Comparison of ENCODE assay signal across 25 mouse cellular contexts in genomic region chr5:113902983-113903382, GRCm38 (mm10). TPM values are rescaled to one million over a fixed set of nuclear protein-coding genes. Genes with fewer than 3 reads are reported as not detected.
A peak's percentile ranks its signal among the peaks of the same experiment; 100 is the strongest.
DNase-seq lines count a peak whose midpoint lies in the region; ATAC-seq and TF ChIP-seq lines count a peak whose summit lies in the region.
"Had no signal": no experiment of that assay in that cellular context is flagged by ENCODE, and none has a peak within 500 bp of the region (broad histone marks: within the 10 kb centered on the region; RNA-seq: fewer than 3 reads in every experiment).

No protein-coding gene starts in this region.

- peaks cover 23% of the 10 kb centered on the region for H3K4me1 ChIP-seq in forebrain, embryonic 11.5 days (replicated peaks; ENCODE audit: control insufficient read depth, insufficient read depth, low read length)
- H3K4me1 ChIP-seq in forebrain, embryonic 16.5 days (replicated peaks; ENCODE audit: control insufficient read depth, insufficient read depth, low read length) = peaks cover 66% of the 10 kb centered on the region
- peaks cover 79% of the 10 kb centered on the region for H3K4me1 ChIP-seq in hindbrain, embryonic 10.5 days (replicated peaks)
- H3K4me1 ChIP-seq in hindbrain, postnatal 0 days (ENCODE audit: insufficient read depth, low read length) = peaks cover 24% of the 10 kb centered on the region; the same call in 1 of the 2 replicates
- H3K4me1 ChIP-seq in midbrain, embryonic 10.5 days = peaks cover 72% of the 10 kb centered on the region
- H3K4me1 ChIP-seq in midbrain, embryonic 14.5 days (ENCODE audit: control insufficient read depth, insufficient read depth, low read length) = peaks cover 48% of the 10 kb centered on the region

- no peaks in the 10 kb centered on the region for H3K36me3 ChIP-seq in forebrain, embryonic 11.5 days (ENCODE audit: control insufficient read depth, insufficient read depth, low read length)
- no peaks in the 10 kb centered on the region for H3K36me3 ChIP-seq in forebrain, embryonic 16.5 days (ENCODE audit: control insufficient read depth, insufficient read depth)
- H3K36me3 ChIP-seq in hindbrain, embryonic 10.5 days = no peaks in the 10 kb centered on the region
- no peaks in the 10 kb centered on the region for H3K36me3 ChIP-seq in hindbrain, postnatal 0 days (ENCODE audit: insufficient read depth, low read length)
- H3K36me3 ChIP-seq in midbrain, embryonic 10.5 days = no peaks in the 10 kb centered on the region
- no peaks in the 10 kb centered on the region for H3K36me3 ChIP-seq in midbrain, embryonic 14.5 days (ENCODE audit: control insufficient read depth, insufficient read depth, low read length)
- H3K36me3 ChIP-seq: hindbrain, embryonic 13.5 days had no signal

- H3K27ac ChIP-seq in forebrain, embryonic 11.5 days (ENCODE audit: low read depth, low read length) = no peak overlapping the region
- H3K27ac ChIP-seq in forebrain, embryonic 16.5 days (ENCODE audit: low read length) = no peak overlapping the region
- H3K27ac ChIP-seq in hindbrain, embryonic 10.5 days = 0 out of 2 replicates have a peak overlapping the region, but pooled peaks have one; percentile 2
- H3K27ac ChIP-seq in hindbrain, postnatal 0 days = no peak overlapping the region
- 0 out of 2 replicates have a peak overlapping the region, but pooled peaks have one; percentile 1 for H3K27ac ChIP-seq in midbrain, embryonic 10.5 days (replicated peaks)
- no peak overlapping the region for H3K27ac ChIP-seq in midbrain, embryonic 14.5 days (replicated peaks; ENCODE audit: low read depth, low read length)
- H3K27ac ChIP-seq: macrophage had no signal

- no peak for ATAC-seq in forebrain, embryonic 11.5 days (replicated peaks; ENCODE audit: low FRiP score)
- ATAC-seq in forebrain, embryonic 16.5 days = no peak
- no peak for ATAC-seq in hindbrain, postnatal 0 days
- no peak for ATAC-seq in midbrain, embryonic 14.5 days (ENCODE audit: low FRiP score, low TSS enrichment)
- ATAC-seq: inflammation-experienced regulatory T-cells, adult 6 months had no signal

- no peak overlapping the region for H3K4me3 ChIP-seq in forebrain, embryonic 11.5 days (ENCODE audit: low read depth, low read length)
- no peak overlapping the region for H3K4me3 ChIP-seq in forebrain, embryonic 16.5 days (replicated peaks; ENCODE audit: low read length)
- H3K4me3 ChIP-seq in hindbrain, embryonic 10.5 days = no peak overlapping the region
- no peak overlapping the region for H3K4me3 ChIP-seq in hindbrain, postnatal 0 days (ENCODE audit: low read length)
- no peak overlapping the region for H3K4me3 ChIP-seq in midbrain, embryonic 10.5 days
- H3K4me3 ChIP-seq in midbrain, embryonic 14.5 days (replicated peaks; ENCODE audit: low read depth, low read length) = no peak overlapping the region
- H3K4me3 ChIP-seq: erythroblast, embryonic 14.5 days; gastrocnemius, adult 2 months; hindbrain, embryonic 13.5 days had no signal

- H3K9me3 ChIP-seq in forebrain, embryonic 11.5 days (ENCODE audit: control insufficient read depth, low read length) = no peaks in the 10 kb centered on the region
- H3K9me3 ChIP-seq in forebrain, embryonic 16.5 days (ENCODE audit: control insufficient read depth, low read length) = no peaks in the 10 kb centered on the region
- H3K9me3 ChIP-seq in hindbrain, embryonic 10.5 days = no peaks in the 10 kb centered on the region
- H3K9me3 ChIP-seq in hindbrain, postnatal 0 days (ENCODE audit: low read length) = no peaks in the 10 kb centered on the region
- H3K9me3 ChIP-seq in midbrain, embryonic 10.5 days (replicated peaks) = no peaks in the 10 kb centered on the region
- no peaks in the 10 kb centered on the region for H3K9me3 ChIP-seq in midbrain, embryonic 14.5 days (ENCODE audit: control insufficient read depth, low read length)
- H3K9me3 ChIP-seq: hindbrain, embryonic 13.5 days had no signal

- WGBS in forebrain, embryonic 11.5 days = 79% methylated on average over 5 of the region's 5 CpGs
- 77% methylated on average over 5 of the region's 5 CpGs for WGBS in forebrain, embryonic 16.5 days
- 80% methylated on average over 5 of the region's 5 CpGs for WGBS in hindbrain, embryonic 10.5 days
- 87% methylated on average over 5 of the region's 5 CpGs for WGBS in hindbrain, postnatal 0 days
- 81% methylated on average over 5 of the region's 5 CpGs for WGBS in midbrain, embryonic 10.5 days
- WGBS in midbrain, embryonic 14.5 days = 82% methylated on average over 5 of the region's 5 CpGs

- TF ChIP-seq CTCF in hindbrain, postnatal 0 days (IDR thresholded peaks at IDR 0.05; ENCODE audit: low read depth) = no peak

- peak; percentile 39 for DNase-seq in forebrain, embryonic 11.5 days (ENCODE audit: low spot score)
- no peak for DNase-seq in hindbrain, embryonic 10.5 days (ENCODE audit: low spot score)
- no peak for DNase-seq in hindbrain, postnatal 0 days (ENCODE audit: low spot score)
- no peak for DNase-seq in midbrain, embryonic 10.5 days (ENCODE audit: low spot score)
- no peak for DNase-seq in midbrain, embryonic 14.5 days
- no peak for DNase-seq in frontal cortex, adult 2 months (ENCODE audit: extremely low spot score in 1 of 2, low spot score in 1 of 2)
- DNase-seq: adrenal gland, adult 8-10 months; cerebellum, adult 2 months; cerebellum, postnatal 14 days; gastrocnemius, adult 2 months; gastrocnemius, postnatal 36 days; heart, adult 18-20 months; heart, postnatal 14 days; kidney, adult 11 months; kidney, postnatal 14 days; layer of hippocampus, adult 9-11 months; lung, adult 2 months; lung, postnatal 10 days; thymus, postnatal 4 days had no signal

- H3K27me3 ChIP-seq in forebrain, embryonic 11.5 days (ENCODE audit: control insufficient read depth, insufficient read depth, low read length) = no peaks in the 10 kb centered on the region
- no peaks in the 10 kb centered on the region for H3K27me3 ChIP-seq in forebrain, embryonic 16.5 days (replicated peaks; ENCODE audit: control insufficient read depth, insufficient read depth, low read length)
- H3K27me3 ChIP-seq in hindbrain, embryonic 10.5 days (ENCODE audit: insufficient read depth, poor library complexity, severe bottlenecking) = no peaks in the 10 kb centered on the region
- no peaks in the 10 kb centered on the region for H3K27me3 ChIP-seq in hindbrain, postnatal 0 days (ENCODE audit: insufficient read depth, low read length)
- H3K27me3 ChIP-seq in midbrain, embryonic 10.5 days (ENCODE audit: low read depth, poor library complexity, severe bottlenecking) = no peaks in the 10 kb centered on the region
- no peaks in the 10 kb centered on the region for H3K27me3 ChIP-seq in midbrain, embryonic 14.5 days (ENCODE audit: control insufficient read depth, insufficient read depth, low read length)
- H3K27me3 ChIP-seq: hindbrain, embryonic 13.5 days had no signal

- H3K4me2 ChIP-seq in forebrain, embryonic 11.5 days (ENCODE audit: low read depth, low read length, severe bottlenecking) = no peak overlapping the region
- no peak overlapping the region for H3K4me2 ChIP-seq in forebrain, embryonic 16.5 days (ENCODE audit: low read length)
- no peak overlapping the region for H3K4me2 ChIP-seq in hindbrain, postnatal 0 days (ENCODE audit: low read depth, low read length)
- H3K4me2 ChIP-seq in midbrain, embryonic 14.5 days (ENCODE audit: low read length) = no peak overlapping the region
- H3K4me2 ChIP-seq: hindbrain, embryonic 13.5 days; midbrain, embryonic 11.5 days had no signal

- H3K9ac ChIP-seq in forebrain, embryonic 11.5 days (ENCODE audit: low read length) = no peak overlapping the region
- no peak overlapping the region for H3K9ac ChIP-seq in forebrain, embryonic 16.5 days (replicated peaks; ENCODE audit: low read depth, low read length)
- H3K9ac ChIP-seq in hindbrain, postnatal 0 days (replicated peaks; ENCODE audit: low read length) = no peak overlapping the region
- H3K9ac ChIP-seq in midbrain, embryonic 14.5 days (replicated peaks; ENCODE audit: low read length) = no peak overlapping the region
- H3K9ac ChIP-seq: hindbrain, embryonic 13.5 days had no signal

RNA-seq across cellular contexts. Expression of gene Coro1c, which starts 5.6 kb away (rescaled TPM):
- polyA plus RNA-seq in forebrain, embryonic 11.5 days (2014; fragmentation: Nextera tagmentation; extraction: Ambion mirVana) = 231 and 246 TPM in 2 replicates
- 230 and 234 TPM in 2 replicates for polyA plus RNA-seq in forebrain, embryonic 16.5 days (2015; fragmentation: Nextera tagmentation; extraction: Ambion mirVana)
- polyA plus RNA-seq in hindbrain, embryonic 10.5 days (2016; fragmentation: Nextera tagmentation; extraction: Ambion mirVana) = 248 and 258 TPM in 2 replicates
- total RNA-seq in hindbrain, postnatal 0 days (2014; rRNA removed) = 151 and 159 TPM in 2 replicates
- polyA plus RNA-seq in hindbrain, postnatal 0 days (2015; fragmentation: Nextera tagmentation; extraction: Ambion mirVana) = 140 and 149 TPM in 2 replicates
- polyA plus RNA-seq in midbrain, embryonic 10.5 days (2016; fragmentation: Nextera tagmentation; extraction: Ambion mirVana) = 205 and 233 TPM in 2 replicates
- 133 and 201 TPM in 2 replicates for polyA plus RNA-seq in midbrain, embryonic 14.5 days (2014; fragmentation: Nextera tagmentation; extraction: Ambion mirVana)
- 74.9 and 84.3 TPM in 2 replicates for polyA plus RNA-seq in frontal cortex, adult 2 months (2012; rRNA removed)

Comparison
In these comparisons a context has a peak if more than half of its experiments do, and no peak if none do; other contexts are left out.
1. H3K27ac ChIP-seq: peak in hindbrain, embryonic 10.5 days (single experiment) and midbrain, embryonic 10.5 days (single experiment); none in forebrain, embryonic 11.5 days (single experiment), forebrain, embryonic 16.5 days (single experiment), hindbrain, postnatal 0 days (single experiment) and midbrain, embryonic 14.5 days (single experiment).